Comparison of ENCODE assay signal across 10 mouse cellular contexts in genomic region chr6:72677079-72677478, GRCm38 (mm10).
A peak's percentile ranks its signal among the peaks of the same experiment; 100 is the strongest.
DNase-seq lines count a peak whose midpoint lies in the region; ATAC-seq and TF ChIP-seq lines count a peak whose summit lies in the region.
"Had no signal": no experiment of that assay in that cellular context is flagged by ENCODE, and none has a peak within 500 bp of the region (broad histone marks: within the 10 kb centered on the region; RNA-seq: fewer than 3 reads in every experiment).

No protein-coding gene starts in this region.

- intact Hi-C loops in heart, postnatal 25 days (cut with DNase I) = no loop called here

- H3K27ac ChIP-seq in heart, embryonic 14.5 days (replicated peaks in 1 of 2; ENCODE audit: control insufficient read depth in 1 of 2, insufficient read depth in 1 of 2, low read depth in 2 of 2, low read length in 2 of 2) = peak overlapping the region; percentile 61 to 76
- H3K27ac ChIP-seq in embryonic facial prominence, embryonic 12.5 days = peak overlapping the region; percentile 91
- H3K27ac ChIP-seq in hindbrain, postnatal 0 days = peak overlapping the region; percentile 32; the same call in 1 of the 2 replicates
- H3K27ac ChIP-seq in midbrain, embryonic 16.5 days (ENCODE audit: low read length) = no peak overlapping the region
- H3K27ac ChIP-seq in thymus, adult 2 months (ENCODE audit: control insufficient read depth, insufficient read depth, low read length) = no peak overlapping the region

- ATAC-seq in heart, embryonic 14.5 days (ENCODE audit: insufficient number of reproducible peaks, insufficient read depth, low FRiP score, low read depth) = no peak
- peak; percentile 24; the same call in 1 of the 2 replicates for ATAC-seq in embryonic facial prominence, embryonic 12.5 days (ENCODE audit: insufficient number of reproducible peaks, insufficient read depth, low FRiP score, low TSS enrichment)
- ATAC-seq in hindbrain, postnatal 0 days = peak; percentile 55
- ATAC-seq in midbrain, embryonic 16.5 days = peak; percentile 32; the same call in 1 of the 2 replicates

- no peak for TF ChIP-seq CTCF in hindbrain, postnatal 0 days (IDR thresholded peaks at IDR 0.05; ENCODE audit: low read depth)
- no peak for TF ChIP-seq CTCF in thymus, adult 2 months (IDR thresholded peaks at IDR 0.05; ENCODE audit: borderline replicate concordance, control insufficient read depth, extremely low read depth, insufficient read depth, low read length, poor library complexity)

- WGBS in heart, embryonic 14.5 days = 24% methylated on average over 10 of the region's 10 CpGs
- WGBS in embryonic facial prominence, embryonic 12.5 days = 9% methylated on average over 10 of the region's 10 CpGs
- 8% methylated on average over 10 of the region's 10 CpGs for WGBS in hindbrain, postnatal 0 days
- 6% methylated on average over 10 of the region's 10 CpGs for WGBS in midbrain, embryonic 16.5 days
- WGBS in thymus, adult 2 months = 87% methylated on average over 10 of the region's 10 CpGs

- peak overlapping the region; percentile 49 for H3K4me2 ChIP-seq in heart, embryonic 14.5 days (ENCODE audit: low read length)
- H3K4me2 ChIP-seq in embryonic facial prominence, embryonic 12.5 days (replicated peaks) = peak overlapping the region; percentile 53
- peak overlapping the region; percentile 40 for H3K4me2 ChIP-seq in hindbrain, postnatal 0 days (ENCODE audit: low read depth, low read length)
- peak overlapping the region; percentile 39 for H3K4me2 ChIP-seq in midbrain, embryonic 16.5 days (ENCODE audit: low read length)

- no peak for TF ChIP-seq POLR2A in thymus, adult 2 months (IDR thresholded peaks at IDR 0.05; ENCODE audit: control insufficient read depth, extremely low read depth, insufficient read depth, low read length, poor library complexity)

- H3K4me3 ChIP-seq in heart, embryonic 14.5 days (ENCODE audit: control insufficient read depth in 1 of 2, insufficient read depth in 1 of 2, low read depth in 1 of 2, low read length in 2 of 2) = peak overlapping the region; percentile 5; a peak in 1 of 4 replicates
- H3K4me3 ChIP-seq in embryonic facial prominence, embryonic 12.5 days = peak overlapping the region; percentile 30
- H3K4me3 ChIP-seq in hindbrain, postnatal 0 days (ENCODE audit: low read length) = no peak overlapping the region
- H3K4me3 ChIP-seq in midbrain, embryonic 16.5 days (ENCODE audit: low read depth, low read length) = peak overlapping the region; percentile 5; the same call in 1 of the 2 replicates
- H3K4me3 ChIP-seq in thymus, adult 2 months (ENCODE audit: control insufficient read depth, insufficient read depth, low read length) = no peak overlapping the region

- no peaks in the 10 kb centered on the region for H3K9me3 ChIP-seq in heart, embryonic 14.5 days (ENCODE audit: control insufficient read depth, low read length)
- no peaks in the 10 kb centered on the region for H3K9me3 ChIP-seq in embryonic facial prominence, embryonic 12.5 days
- no peaks in the 10 kb centered on the region for H3K9me3 ChIP-seq in hindbrain, postnatal 0 days (ENCODE audit: low read length)
- H3K9me3 ChIP-seq in midbrain, embryonic 16.5 days (replicated peaks; ENCODE audit: control insufficient read depth, low read length, poor library complexity, severe bottlenecking) = no peaks in the 10 kb centered on the region

- peaks cover 30 to 41% of the 10 kb centered on the region in 2 experiments for H3K4me1 ChIP-seq in heart, embryonic 14.5 days (ENCODE audit: control insufficient read depth in 2 of 2, insufficient read depth in 2 of 2, low read length in 2 of 2)
- peaks cover 74% of the 10 kb centered on the region for H3K4me1 ChIP-seq in embryonic facial prominence, embryonic 12.5 days
- peaks cover 14% of the 10 kb centered on the region; the same call in 1 of the 2 replicates for H3K4me1 ChIP-seq in hindbrain, postnatal 0 days (ENCODE audit: insufficient read depth, low read length)
- peaks cover 10% of the 10 kb centered on the region for H3K4me1 ChIP-seq in midbrain, embryonic 16.5 days (ENCODE audit: control insufficient read depth, insufficient read depth, low read length)
- no peaks in the 10 kb centered on the region for H3K4me1 ChIP-seq in thymus, adult 2 months (replicated peaks; ENCODE audit: control insufficient read depth, insufficient read depth, low read length)

- H3K9ac ChIP-seq in heart, embryonic 14.5 days (ENCODE audit: low read length) = peak overlapping the region; percentile 57
- 0 out of 2 replicates have a peak overlapping the region, but pooled peaks have one; percentile 44 for H3K9ac ChIP-seq in embryonic facial prominence, embryonic 12.5 days
- no peak overlapping the region for H3K9ac ChIP-seq in hindbrain, postnatal 0 days (replicated peaks; ENCODE audit: low read length)
- H3K9ac ChIP-seq in midbrain, embryonic 16.5 days (ENCODE audit: low read depth, low read length) = no peak overlapping the region; the same call in 1 of the 2 replicates

- H3K27me3 ChIP-seq in heart, embryonic 14.5 days (ENCODE audit: control insufficient read depth, insufficient read depth, low read length) = no peaks in the 10 kb centered on the region
- no peaks in the 10 kb centered on the region for H3K27me3 ChIP-seq in embryonic facial prominence, embryonic 12.5 days
- no peaks in the 10 kb centered on the region for H3K27me3 ChIP-seq in hindbrain, postnatal 0 days (ENCODE audit: insufficient read depth, low read length)
- H3K27me3 ChIP-seq in midbrain, embryonic 16.5 days (ENCODE audit: control insufficient read depth, insufficient read depth, low read depth, low read length) = no peaks in the 10 kb centered on the region
- no peaks in the 10 kb centered on the region for H3K27me3 ChIP-seq in thymus, adult 2 months (ENCODE audit: control insufficient read depth, insufficient read depth, low read length)

- H3K36me3 ChIP-seq in heart, embryonic 14.5 days (ENCODE audit: control insufficient read depth, insufficient read depth, low read length) = no peaks in the 10 kb centered on the region
- no peaks in the 10 kb centered on the region for H3K36me3 ChIP-seq in embryonic facial prominence, embryonic 12.5 days
- H3K36me3 ChIP-seq in hindbrain, postnatal 0 days (ENCODE audit: insufficient read depth, low read length) = no peaks in the 10 kb centered on the region
- H3K36me3 ChIP-seq in midbrain, embryonic 16.5 days (ENCODE audit: control insufficient read depth, insufficient read depth, low read length) = no peaks in the 10 kb centered on the region
- no peaks in the 10 kb centered on the region for H3K36me3 ChIP-seq in thymus, adult 2 months (ENCODE audit: control insufficient read depth, insufficient read depth, low read length)

- no peak for DNase-seq in heart, postnatal 25 days (ENCODE audit: low spot score)
- DNase-seq in hindbrain, postnatal 0 days (ENCODE audit: low spot score) = no peak
- DNase-seq in thymus, adult 2 months = no peak
- DNase-seq in c-Kit-positive CD71-positive TER-119-positive erythroid progenitor cells, embryonic 14.5 days (ENCODE audit: low spot score) = no peak
- no peak for DNase-seq in layer of hippocampus, postnatal 10 days (ENCODE audit: low spot score in 2 of 2)
- DNase-seq: cerebellum, adult 11-12 months; thymus, postnatal 36 days had no signal

Comparison
In these comparisons a context has a peak if more than half of its experiments do, and no peak if none do; other contexts are left out.
1. H3K27ac ChIP-seq: peak in heart, embryonic 14.5 days (2 of 2), embryonic facial prominence, embryonic 12.5 days (single experiment) and hindbrain, postnatal 0 days (single experiment); none in midbrain, embryonic 16.5 days (single experiment) and thymus, adult 2 months (single experiment).
2. H3K4me3 ChIP-seq: peak in heart, embryonic 14.5 days (2 of 2), embryonic facial prominence, embryonic 12.5 days (single experiment) and midbrain, embryonic 16.5 days (single experiment); none in hindbrain, postnatal 0 days (single experiment) and thymus, adult 2 months (single experiment).
3. H3K9ac ChIP-seq: peak in heart, embryonic 14.5 days (single experiment) and embryonic facial prominence, embryonic 12.5 days (single experiment); none in hindbrain, postnatal 0 days (single experiment) and midbrain, embryonic 16.5 days (single experiment).
4. Peak in every context shown above with its lines, with median percentiles within 50 percentile points of each other: H3K4me2 ChIP-seq.